In genomic region chr9:78259688-78260087, GRCm38 (mm10) we compare ENCODE assay signal across 9 mouse cellular contexts. TPM values are rescaled to one million over a fixed set of nuclear protein-coding genes. Genes with fewer than 3 reads are reported as not detected.
DNase-seq lines count a peak whose midpoint lies in the region; ATAC-seq lines count a peak whose summit lies in the region.
"Not testable (repeated sequence)": the region's sequence is repeated elsewhere in the genome, so short reads cannot be mapped to it uniquely, and the experiment has no call there.
"Had no signal": no experiment of that assay in that cellular context is flagged by ENCODE, and none has a peak within 500 bp of the region (broad histone marks: within the 10 kb centered on the region; RNA-seq: fewer than 3 reads in every experiment).

No protein-coding gene starts in this region.

- not testable (repeated sequence) for H3K27me3 ChIP-seq in forebrain, embryonic 13.5 days; liver, embryonic 11.5 days (replicated peaks; ENCODE audit: control insufficient read depth, insufficient read depth, low read length); midbrain, embryonic 14.5 days (ENCODE audit: control insufficient read depth, insufficient read depth, low read length)

- not testable (repeated sequence) for H3K9me3 ChIP-seq in forebrain, embryonic 13.5 days (replicated peaks); liver, embryonic 11.5 days (ENCODE audit: control insufficient read depth, low read length); midbrain, embryonic 14.5 days (ENCODE audit: control insufficient read depth, low read length)

- not testable (repeated sequence) for H3K9ac ChIP-seq in forebrain, embryonic 13.5 days; liver, embryonic 11.5 days (ENCODE audit: low read depth, low read length); midbrain, embryonic 14.5 days (replicated peaks; ENCODE audit: low read length)

- not testable (repeated sequence) for H3K36me3 ChIP-seq in forebrain, embryonic 13.5 days (ENCODE audit: poor library complexity, severe bottlenecking); liver, embryonic 11.5 days (ENCODE audit: control insufficient read depth, insufficient read depth, low read length); midbrain, embryonic 14.5 days (ENCODE audit: control insufficient read depth, insufficient read depth, low read length)

- peak; percentile 51 for DNase-seq in adrenal gland, postnatal 25 days
- DNase-seq in heart, postnatal 4 days: peak; percentile 66
- DNase-seq in kidney, postnatal 10 days: peak; percentile 66
- not testable (repeated sequence) for DNase-seq in liver, embryonic 11.5 days (ENCODE audit: low spot score); midbrain, embryonic 14.5 days
- DNase-seq in spleen, adult 18-20 months: peak; percentile 7 to 34
- DNase-seq in urinary bladder, postnatal 25 days (ENCODE audit: low spot score): peak; percentile 46

- WGBS in forebrain, embryonic 13.5 days: 0% methylated on average over 1 of the region's 6 CpGs
- 0% methylated on average over 1 of the region's 6 CpGs for WGBS in liver, embryonic 11.5 days
- WGBS in midbrain, embryonic 14.5 days: 0% methylated on average over 1 of the region's 6 CpGs

- not testable (repeated sequence) for H3K4me3 ChIP-seq in forebrain, embryonic 13.5 days; liver, embryonic 11.5 days (ENCODE audit: low read depth, low read length); midbrain, embryonic 14.5 days (replicated peaks; ENCODE audit: low read depth, low read length)

- peak; percentile 65 for ATAC-seq in forebrain, embryonic 13.5 days
- peak; percentile 29 for ATAC-seq in liver, embryonic 11.5 days (replicated peaks; ENCODE audit: low FRiP score)
- ATAC-seq in midbrain, embryonic 14.5 days (ENCODE audit: low FRiP score, low TSS enrichment): peak; percentile 57

- not testable (repeated sequence) for H3K4me2 ChIP-seq in forebrain, embryonic 13.5 days; liver, embryonic 11.5 days; midbrain, embryonic 14.5 days (ENCODE audit: low read length)

- H3K27ac ChIP-seq in forebrain, embryonic 13.5 days; liver, embryonic 11.5 days (ENCODE audit: low read depth, low read length); midbrain, embryonic 14.5 days (replicated peaks; ENCODE audit: low read depth, low read length): not testable (repeated sequence)

- not testable (repeated sequence) for H3K4me1 ChIP-seq in forebrain, embryonic 13.5 days; liver, embryonic 11.5 days (replicated peaks; ENCODE audit: control insufficient read depth, insufficient read depth, low read length); midbrain, embryonic 14.5 days (ENCODE audit: control insufficient read depth, insufficient read depth, low read length)

RNA-seq across cellular contexts. Expression of gene Gm3776, which starts 2.8 kb away (rescaled TPM):
- total RNA-seq in adrenal gland, postnatal 25 days (2021): not detected in 2 replicates
- polyA plus RNA-seq in forebrain, embryonic 13.5 days (2015; fragmentation: Nextera tagmentation; extraction: Ambion mirVana): not detected in 2 replicates
- not detected for total RNA-seq in heart, postnatal 4 days (2021)
- not detected in 2 replicates for polyA plus RNA-seq in liver, embryonic 11.5 days (2014; fragmentation: Nextera tagmentation; extraction: Ambion mirVana)
- not detected in 2 replicates for polyA plus RNA-seq in midbrain, embryonic 14.5 days (2014; fragmentation: Nextera tagmentation; extraction: Ambion mirVana)
- total RNA-seq: gastrocnemius, postnatal 25 days had no signal

RNA-seq across cellular contexts. Expression of gene Gsta1, which starts 29.2 kb away (rescaled TPM):
- total RNA-seq in adrenal gland, postnatal 25 days (2021): 1.1 TPM in 1 of 2 replicates, not detected in the other
- polyA plus RNA-seq in forebrain, embryonic 13.5 days (2015; fragmentation: Nextera tagmentation; extraction: Ambion mirVana): not detected in 2 replicates
- total RNA-seq in heart, postnatal 4 days (2021): under 1 TPM in 1 of 2 experiments, not detected in 1; 0.41 TPM
- polyA plus RNA-seq in liver, embryonic 11.5 days (2014; fragmentation: Nextera tagmentation; extraction: Ambion mirVana): not detected in 2 replicates
- polyA plus RNA-seq in midbrain, embryonic 14.5 days (2014; fragmentation: Nextera tagmentation; extraction: Ambion mirVana): not detected in 2 replicates
- total RNA-seq: gastrocnemius, postnatal 25 days had no signal

RNA-seq across cellular contexts. Expression of gene Gm10639, which starts 30.0 kb away (rescaled TPM):
- not detected in 2 replicates for total RNA-seq in adrenal gland, postnatal 25 days (2021)
- not detected in 2 replicates for polyA plus RNA-seq in forebrain, embryonic 13.5 days (2015; fragmentation: Nextera tagmentation; extraction: Ambion mirVana)
- not detected for total RNA-seq in heart, postnatal 4 days (2021)
- polyA plus RNA-seq in liver, embryonic 11.5 days (2014; fragmentation: Nextera tagmentation; extraction: Ambion mirVana): not detected in 2 replicates
- polyA plus RNA-seq in midbrain, embryonic 14.5 days (2014; fragmentation: Nextera tagmentation; extraction: Ambion mirVana): not detected in 2 replicates
- total RNA-seq: gastrocnemius, postnatal 25 days had no signal

RNA-seq across cellular contexts. Expression of gene Omt2a, which starts 54.9 kb away (rescaled TPM):
- total RNA-seq in adrenal gland, postnatal 25 days (2021): not detected in 2 replicates
- not detected in 2 replicates for polyA plus RNA-seq in forebrain, embryonic 13.5 days (2015; fragmentation: Nextera tagmentation; extraction: Ambion mirVana)
- total RNA-seq in heart, postnatal 4 days (2021): not detected
- not detected in 2 replicates for polyA plus RNA-seq in liver, embryonic 11.5 days (2014; fragmentation: Nextera tagmentation; extraction: Ambion mirVana)
- polyA plus RNA-seq in midbrain, embryonic 14.5 days (2014; fragmentation: Nextera tagmentation; extraction: Ambion mirVana): not detected in 2 replicates
- total RNA-seq: gastrocnemius, postnatal 25 days had no signal
